Mouse (Mus musculus) cerebellum, adult 2 months (tissue): ENCODE measurements around the gene Tef.

Source experiments
- CTCF ChIP-seq: fragments of 200-500 bp; IDR thresholded peaks from 2 replicates; pipeline ENCODE4 v1.5.1; 2011; ENCODE audit warnings: low read depth, mild to moderate bottlenecking, control low read depth, low read length, moderate library complexity, borderline replicate concordance; ENCODE audit not compliant: insufficient read depth
- POLR2A ChIP-seq: fragments of 200-500 bp; IDR thresholded peaks from 2 replicates; pipeline ENCODE4 v1.6.1; 2011; ENCODE audit warnings: low read length, control low read depth, borderline replicate concordance; ENCODE audit not compliant: insufficient read depth

DNA sequence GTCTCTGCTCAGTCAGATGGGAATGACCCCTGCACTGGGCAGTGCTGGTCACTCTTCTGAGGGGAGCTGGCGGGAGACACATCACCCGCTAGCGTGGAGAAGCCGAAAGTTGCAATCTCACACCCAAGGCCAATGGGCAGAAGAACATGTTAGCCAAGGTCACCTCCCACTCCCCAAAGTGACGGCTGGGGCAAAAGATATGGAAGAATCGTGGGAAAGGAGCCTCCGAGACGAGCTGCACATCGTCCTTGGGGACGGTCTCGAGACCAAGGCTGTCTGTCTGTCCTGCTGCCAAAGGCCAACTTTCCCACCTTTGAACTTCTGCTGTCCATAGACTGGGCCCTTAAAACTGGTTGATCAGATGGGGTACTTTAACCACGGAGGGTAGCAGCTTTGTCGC, 14.7 kb upstream of the Tef start:
- TF ChIP-seq CTCF, result no peak
- TF ChIP-seq POLR2A, result no peak
